8 mouse cellular contexts compared by ENCODE assay signal in the genomic region with DNA sequence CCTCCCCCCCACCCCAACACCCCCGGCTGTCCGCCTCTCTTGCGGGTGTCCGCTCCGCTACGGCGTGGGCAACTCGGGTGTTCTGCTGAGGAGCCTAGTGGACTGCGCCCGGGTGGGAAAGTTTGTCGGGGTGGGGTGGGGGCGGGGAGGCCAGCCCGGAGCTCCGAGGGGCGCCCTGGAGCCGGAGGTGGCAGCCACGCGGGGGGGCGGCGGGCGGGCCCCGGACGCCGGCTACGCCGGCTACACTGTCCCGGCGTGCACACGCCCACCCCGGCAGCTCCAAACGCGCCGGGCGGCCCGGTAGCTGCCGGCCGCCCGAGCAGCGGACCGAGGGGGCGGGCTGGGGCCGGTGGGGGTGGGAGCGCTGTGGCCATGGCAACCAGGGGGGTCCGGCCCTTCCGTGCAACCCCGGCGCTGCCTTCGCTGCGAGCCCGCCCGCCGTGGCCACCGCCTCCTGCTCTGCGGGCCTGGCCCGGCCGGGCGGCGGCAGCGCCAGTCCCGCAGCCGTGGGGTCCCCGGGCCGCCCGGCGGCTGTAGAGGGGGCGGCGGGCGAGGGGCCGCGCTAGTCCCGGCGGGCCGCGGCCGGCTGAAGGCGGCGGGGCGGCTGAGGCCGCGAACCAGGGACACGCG. TPM values are rescaled to one million over a fixed set of nuclear protein-coding genes. Genes with fewer than 3 reads are reported as not detected.
DNase-seq lines count a peak whose midpoint lies in the region; ATAC-seq and TF ChIP-seq lines count a peak whose summit lies in the region.

No protein-coding gene starts in this region.

- TF ChIP-seq CTCF in MEL (IDR thresholded peaks at IDR 0.05 in 2 of 3, conservative IDR thresholded peaks at IDR 0.05 in 1 of 3; ENCODE audit: control insufficient read depth in 1 of 3, insufficient read depth in 1 of 3, low read depth in 2 of 3, low read length in 3 of 3, poor library complexity in 1 of 3, severe bottlenecking in 1 of 3): no peak
- no peak for TF ChIP-seq CTCF in embryonic fibroblast, embryonic 13.5 days (IDR thresholded peaks at IDR 0.05; ENCODE audit: borderline replicate concordance, insufficient read depth, low read length)

- peak overlapping the region; percentile 44; the same call in 1 of the 2 replicates for H3K27ac ChIP-seq in MEL (ENCODE audit: control insufficient read depth, low read depth, low read length)
- peak overlapping the region; percentile 54; the same call in 1 of the 2 replicates for H3K27ac ChIP-seq in embryonic fibroblast, embryonic 13.5 days (ENCODE audit: insufficient read depth, low read length)
- peak overlapping the region; percentile 96 for H3K27ac ChIP-seq in hindbrain, embryonic 13.5 days
- H3K27ac ChIP-seq in liver, embryonic 16.5 days (ENCODE audit: low read length): peak overlapping the region; percentile 84

- no peak for ATAC-seq in CD4-positive, CD25-positive, alpha-beta regulatory T cell, adult 4 months
- peak; percentile 70; the same call in 1 of the 2 replicates for ATAC-seq in hindbrain, embryonic 13.5 days (ENCODE audit: low FRiP score)
- peak; percentile 35 for ATAC-seq in liver, embryonic 16.5 days (ENCODE audit: low read depth)
- ATAC-seq in megakaryocyte-erythroid progenitor cell, adult 5-6 weeks (replicated peaks; ENCODE audit: low FRiP score, low TSS enrichment, poor library complexity, severe bottlenecking): no peak

- H3K4me1 ChIP-seq in MEL (ENCODE audit: control insufficient read depth in 1 of 2, insufficient read depth in 2 of 2, low read length in 2 of 2): peaks cover 5 to 10% of the 10 kb centered on the region in 2 experiments
- peaks cover 3% of the 10 kb centered on the region; the same call in 1 of the 2 replicates for H3K4me1 ChIP-seq in embryonic fibroblast, embryonic 13.5 days (ENCODE audit: control insufficient read depth, insufficient read depth, low read length)
- H3K4me1 ChIP-seq in hindbrain, embryonic 13.5 days (replicated peaks): peaks cover 23% of the 10 kb centered on the region
- peaks cover 10% of the 10 kb centered on the region for H3K4me1 ChIP-seq in liver, embryonic 16.5 days (ENCODE audit: control insufficient read depth, low read depth, low read length)

- 0% methylated on average over 32 of the region's 82 CpGs for WGBS in hindbrain, embryonic 13.5 days
- under 1% methylated on average over 70 of the region's 82 CpGs for WGBS in liver, embryonic 16.5 days (ENCODE audit: insufficient replicate concordance)

- H3K36me3 ChIP-seq in MEL (ENCODE audit: control insufficient read depth in 1 of 2, insufficient read depth in 2 of 2, low read length in 2 of 2): peaks cover 2 to 16% of the 10 kb centered on the region in 2 experiments
- H3K36me3 ChIP-seq in hindbrain, embryonic 13.5 days: peaks cover 13% of the 10 kb centered on the region
- peaks cover 5% of the 10 kb centered on the region; the same call in 1 of the 2 replicates for H3K36me3 ChIP-seq in liver, embryonic 16.5 days (ENCODE audit: control insufficient read depth, insufficient read depth)

- no peak for TF ChIP-seq EP300 in MEL (IDR thresholded peaks at IDR 0.05; ENCODE audit: low read depth in 1 of 2, low read length in 2 of 2)

- no peak for TF ChIP-seq RAD21 in MEL (IDR thresholded peaks at IDR 0.05; ENCODE audit: low read depth, low read length)

- no peak for TF ChIP-seq POLR2A in MEL (IDR thresholded peaks at IDR 0.05; ENCODE audit: control insufficient read depth in 1 of 2, insufficient read depth in 1 of 2, low read depth in 1 of 2, low read length in 2 of 2, poor library complexity in 1 of 2)
- no peak for TF ChIP-seq POLR2A in embryonic fibroblast, embryonic 13.5 days (IDR thresholded peaks at IDR 0.05; ENCODE audit: low read depth, low read length)

- peak overlapping the region; percentile 84 for H3K4me2 ChIP-seq in hindbrain, embryonic 13.5 days
- peak overlapping the region; percentile 99 for H3K4me2 ChIP-seq in liver, embryonic 16.5 days (ENCODE audit: low read depth, low read length)

- H3K9ac ChIP-seq in MEL (ENCODE audit: control insufficient read depth, low read depth, low read length, poor library complexity, severe bottlenecking): peak overlapping the region; percentile 82
- peak overlapping the region; percentile 98 for H3K9ac ChIP-seq in hindbrain, embryonic 13.5 days
- H3K9ac ChIP-seq in liver, embryonic 16.5 days (ENCODE audit: low read depth, low read length): peak overlapping the region; percentile 91

- peaks cover 18% of the 10 kb centered on the region for H3K79me2 ChIP-seq in MEL (ENCODE audit: control insufficient read depth, insufficient read depth, low read length, poor library complexity)

- peaks cover 0 to 1% of the 10 kb centered on the region in 2 experiments; a peak in 2 of 4 replicates for H3K27me3 ChIP-seq in MEL (ENCODE audit: control insufficient read depth in 1 of 2, insufficient read depth in 2 of 2, low read length in 2 of 2)
- peaks cover 13% of the 10 kb centered on the region; the same call in 1 of the 2 replicates for H3K27me3 ChIP-seq in hindbrain, embryonic 13.5 days
- no peaks in the 10 kb centered on the region for H3K27me3 ChIP-seq in liver, embryonic 16.5 days (ENCODE audit: control insufficient read depth, insufficient read depth, low read depth, low read length)

- no peaks in the 10 kb centered on the region for H3K9me3 ChIP-seq in MEL (replicated peaks; ENCODE audit: insufficient read depth, low read length)
- H3K9me3 ChIP-seq in hindbrain, embryonic 13.5 days: no peaks in the 10 kb centered on the region
- no peaks in the 10 kb centered on the region for H3K9me3 ChIP-seq in liver, embryonic 16.5 days (replicated peaks; ENCODE audit: control insufficient read depth, low read length)

- peak overlapping the region; percentile 61 to 85 for H3K4me3 ChIP-seq in MEL (ENCODE audit: control insufficient read depth in 1 of 2, insufficient read depth in 1 of 2, low read depth in 2 of 2, low read length in 2 of 2)
- peak overlapping the region; percentile 90 for H3K4me3 ChIP-seq in embryonic fibroblast, embryonic 13.5 days (ENCODE audit: insufficient read depth, low read length)
- H3K4me3 ChIP-seq in hindbrain, embryonic 13.5 days: peak overlapping the region; percentile 96
- peak overlapping the region; percentile 81 for H3K4me3 ChIP-seq in liver, embryonic 16.5 days (ENCODE audit: low read depth, low read length)

- DNase-seq in CD4-positive, CD25-positive, alpha-beta regulatory T cell, adult 2 months (ENCODE audit: low read depth, low spot score): peak; percentile 59
- DNase-seq in MEL (ENCODE audit: low read depth, low spot score): peak; percentile 45
- DNase-seq in retina, postnatal 1 day: peak; percentile 35

TF ChIP-seq in MEL, 35 proteins besides CTCF, POLR2A, EP300 and RAD21:
- no peak for TF ChIP-seq GATA1 (IDR thresholded peaks at IDR 0.05; ENCODE audit: low read depth, low read length)
- TF ChIP-seq NRF1 (IDR thresholded peaks at IDR 0.05; ENCODE audit: insufficient read depth, low read depth, low read length, poor library complexity, severe bottlenecking): no peak
- TF ChIP-seq KAT2A (conservative IDR thresholded peaks at IDR 0.05; ENCODE audit: low read depth, low read length): no peak
- no peak for TF ChIP-seq SMC3 (IDR thresholded peaks at IDR 0.05; ENCODE audit: low read depth, low read length)
- TF ChIP-seq MAZ (IDR thresholded peaks at IDR 0.05; ENCODE audit: low read depth, low read length): no peak
- TF ChIP-seq SIN3A (IDR thresholded peaks at IDR 0.05; ENCODE audit: low read length): no peak
- TF ChIP-seq GABPA (IDR thresholded peaks at IDR 0.05; ENCODE audit: low read depth, low read length): no peak
- TF ChIP-seq CHD2 (IDR thresholded peaks at IDR 0.05; ENCODE audit: low read length): no peak
- no peak for TF ChIP-seq ETS1 (IDR thresholded peaks at IDR 0.05; ENCODE audit: low read depth, low read length)

RNA-seq across cellular contexts. Expression of a gene that starts 0.5 kb away (rescaled TPM):
- polyA plus RNA-seq in CD4-positive, CD25-positive, alpha-beta regulatory T cell, adult 4 months (2017; shearing (Covaris generic)): 10 to 100 TPM; 10.6 to 10.7 TPM
- total RNA-seq in MEL (2012; rRNA removed): 7.8 and 8.1 TPM in 2 replicates
- polyA plus RNA-seq in MEL (2012; ENCODE audit: insufficient read depth in 1 of 2, insufficient read length in 2 of 2, low read depth in 1 of 2, low replicate concordance in 2 of 2, missing spikeins in 1 of 2): 10 to 100 TPM in 1 of 2 experiments, not detected in 1; 18.6 TPM
- polyA plus RNA-seq in embryonic fibroblast, embryonic 13.5 days (2011; ENCODE audit: insufficient read length, low read depth, missing spikeins): 17.2 and 18.5 TPM in 2 replicates
- polyA plus RNA-seq in hindbrain, embryonic 13.5 days (2015; fragmentation: Nextera tagmentation; extraction: Ambion mirVana): 28.6 and 29.3 TPM in 2 replicates
- polyA plus RNA-seq in liver, embryonic 16.5 days (2015; fragmentation: Nextera tagmentation; extraction: Ambion mirVana): 2.9 TPM in 2 replicates
- 11.0 and 15.7 TPM in 2 replicates for total RNA-seq in megakaryocyte-erythroid progenitor cell, adult 5-6 weeks (2014; fragmentation: Nextera tagmentation)
- total RNA-seq in megakaryocyte-erythroid progenitor cell, adult 5-6 weeks (2017): 9.2 and 18.7 TPM in 2 replicates

Comparison
In these comparisons a context has a peak if more than half of its experiments do, and no peak if none do; other contexts are left out.
1. ATAC-seq: peak in hindbrain, embryonic 13.5 days (single experiment) and liver, embryonic 16.5 days (single experiment); none in CD4-positive, CD25-positive, alpha-beta regulatory T cell, adult 4 months (single experiment) and megakaryocyte-erythroid progenitor cell, adult 5-6 weeks (single experiment).
2. H3K27ac ChIP-seq: peak in every context shown above with its lines; median percentile 96 in hindbrain, embryonic 13.5 days; 84 in liver, embryonic 16.5 days; 54 in embryonic fibroblast, embryonic 13.5 days; 44 in MEL.
3. Peak in every context shown above with its lines, with median percentiles within 50 percentile points of each other: DNase-seq, H3K4me3 ChIP-seq and H3K9ac ChIP-seq.